Mouse (Mus musculus): Measurements from ENCODE around the gene Myl6.

Gene Myl6

DNA sequence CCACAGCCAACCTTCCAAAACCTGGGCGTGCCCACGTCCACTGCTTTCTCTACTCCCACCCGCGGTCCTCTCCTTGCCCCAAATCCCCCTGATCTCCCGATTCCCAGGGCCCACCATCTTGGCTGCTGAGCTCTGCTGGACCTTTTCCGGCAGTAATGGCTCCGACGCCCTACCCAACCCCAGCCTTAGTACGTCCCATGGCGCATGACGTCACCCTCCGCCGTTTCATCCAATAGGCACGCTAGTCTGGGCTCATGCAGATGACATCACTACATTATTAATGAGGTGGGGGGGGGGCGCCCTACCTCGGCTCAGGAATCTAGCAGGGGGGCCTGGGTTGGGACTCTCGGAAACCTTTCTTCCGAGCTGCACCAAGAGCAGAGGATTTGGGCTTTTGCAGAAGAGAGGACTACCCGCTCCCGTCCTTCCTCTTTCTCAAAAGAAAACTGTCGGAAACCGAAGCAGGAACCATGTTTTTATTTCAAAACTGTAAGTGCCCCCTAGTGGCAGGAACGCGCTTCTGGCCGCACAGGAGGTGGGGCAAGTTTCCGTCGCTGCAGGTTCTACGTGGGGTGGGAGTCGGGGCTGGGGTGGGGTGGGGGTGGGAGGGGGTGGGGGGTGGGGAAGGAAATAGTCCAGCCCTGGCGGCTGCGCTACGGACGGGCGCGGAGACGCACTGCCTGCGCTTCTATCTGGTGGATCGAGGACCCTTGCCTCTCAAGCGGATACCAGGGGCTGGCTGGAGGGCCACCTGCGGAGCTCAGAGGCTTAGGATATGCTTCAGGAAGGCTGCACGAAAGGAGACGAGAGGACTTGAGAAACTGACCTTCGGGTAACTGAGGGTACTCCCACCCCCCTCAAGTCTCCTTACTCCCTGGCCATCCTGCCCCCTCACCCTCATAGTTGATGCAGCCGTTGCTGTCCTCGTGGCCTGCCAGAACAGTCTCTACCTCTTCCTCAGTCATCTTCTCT, at the start of gene Myl6:
Myl6 (minus strand) TSS at position 451 of the 972 bp plus-strand sequence.
- peak; percentile 98 for DNase-seq (ENCODE audit: low read depth, low spot score)

DNA sequence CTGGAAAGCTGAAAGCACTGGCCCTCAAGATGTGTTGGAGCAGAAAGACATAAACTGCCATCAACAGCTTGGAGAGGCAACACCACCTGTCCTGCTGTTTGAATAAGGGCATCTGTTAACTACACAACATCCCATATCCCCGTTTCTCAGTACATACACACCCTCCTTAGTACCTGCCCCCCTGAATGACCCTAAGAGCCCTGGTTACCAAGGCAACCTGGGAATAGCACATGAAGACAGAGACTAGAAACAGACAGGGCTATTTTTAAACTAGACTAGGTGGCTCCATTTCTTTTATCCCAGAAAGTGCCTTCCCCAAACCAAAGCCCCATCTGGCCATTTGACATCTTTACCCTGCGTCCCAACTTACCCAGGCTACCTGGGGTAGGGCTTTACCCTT, 49.2 kb upstream of the Myl6 start:
- no peak for DNase-seq (ENCODE audit: low read depth, low spot score)

DNA sequence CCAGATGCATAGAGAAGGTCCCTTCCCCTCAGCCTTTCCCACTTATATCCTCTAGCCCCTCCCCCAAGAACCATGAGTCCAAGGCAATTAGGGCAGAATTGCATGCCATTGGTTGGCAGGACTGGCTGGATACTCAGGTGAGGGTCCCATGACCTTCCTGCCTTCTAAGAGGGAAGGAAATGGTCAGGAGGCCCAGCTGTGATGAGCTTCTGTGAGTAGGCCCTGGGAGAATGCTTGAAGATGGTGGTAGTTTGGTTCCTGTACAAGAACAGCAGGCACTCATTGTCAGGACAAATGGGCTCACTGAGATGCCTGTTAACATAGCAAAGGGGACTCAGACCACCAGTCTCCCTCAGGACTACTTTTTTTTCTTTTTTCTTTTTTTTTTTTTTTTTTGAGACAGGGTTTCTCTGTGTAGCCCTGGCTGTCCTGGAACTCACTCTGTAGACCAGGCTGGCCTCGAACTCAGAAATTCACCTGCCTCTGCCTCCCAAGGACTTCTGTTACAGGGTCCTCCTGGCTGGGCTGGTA, 44.5 kb upstream of the Myl6 start:
- DNase-seq (ENCODE audit: low read depth, low spot score), result no peak

DNA sequence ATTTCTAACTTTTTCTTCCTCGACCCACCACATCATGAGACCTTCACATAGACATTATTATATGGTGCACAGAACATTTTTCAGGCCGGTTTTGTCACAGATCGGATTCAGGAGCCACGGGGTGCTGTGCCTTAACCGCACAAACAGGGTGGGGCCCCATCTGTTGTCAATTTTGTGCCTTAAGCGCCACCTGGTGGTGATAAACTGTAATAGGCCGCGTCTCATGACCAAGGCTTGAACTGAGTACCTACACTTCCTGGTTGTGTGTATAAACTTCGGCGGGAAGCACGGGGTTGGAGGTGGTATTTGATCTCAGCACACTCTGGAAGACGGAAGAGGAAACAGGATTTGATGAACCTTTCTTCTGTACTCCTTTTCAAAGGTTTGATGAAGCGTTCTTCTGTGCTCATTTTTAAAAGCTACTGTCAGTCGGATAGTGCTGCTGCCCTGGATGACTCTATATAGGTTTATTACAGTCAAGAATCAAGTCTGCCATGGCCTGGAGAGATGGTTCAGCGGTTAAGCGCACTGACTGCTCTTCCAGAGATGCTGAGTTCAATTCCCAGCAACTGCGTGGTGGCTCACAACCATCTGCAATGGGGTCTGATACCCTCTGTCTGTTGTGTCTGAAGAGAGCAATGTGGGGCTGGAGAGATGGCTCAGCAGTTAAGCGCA, 42.5 kb upstream of the Myl6 start:
- peak; percentile 94 for DNase-seq (ENCODE audit: low read depth, low spot score)

DNA sequence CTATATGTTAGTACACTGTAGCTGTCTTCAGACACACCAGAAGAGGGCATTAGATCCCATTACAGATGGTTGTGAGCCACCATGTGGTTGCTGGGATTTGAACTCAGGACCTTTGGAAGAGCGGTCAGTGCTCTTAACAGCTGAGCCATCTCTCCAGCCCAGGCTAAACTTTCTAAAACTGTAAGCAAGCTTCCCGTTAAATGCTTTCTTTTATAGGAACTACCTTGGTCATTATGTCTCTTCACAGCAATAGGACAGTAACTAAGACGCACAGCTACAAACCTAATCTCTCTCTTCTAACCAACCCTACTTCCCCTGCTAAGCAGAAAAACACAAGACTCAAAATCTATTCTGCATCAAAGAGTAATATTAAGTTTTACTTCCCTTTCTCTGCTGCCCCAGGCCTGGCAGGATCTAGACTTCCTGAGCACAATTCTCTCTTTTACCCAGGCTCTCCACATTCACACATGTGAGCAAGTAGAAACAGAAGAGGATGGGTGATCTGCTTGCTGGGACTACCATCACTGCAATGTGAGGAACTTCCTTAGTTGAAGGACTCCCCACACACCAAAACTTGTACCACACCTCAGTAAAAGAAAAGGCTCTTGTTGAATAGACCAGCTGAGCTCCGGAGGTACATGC, 41.8 kb upstream of the Myl6 start:
- no peak for DNase-seq (ENCODE audit: low read depth, low spot score)

DNA sequence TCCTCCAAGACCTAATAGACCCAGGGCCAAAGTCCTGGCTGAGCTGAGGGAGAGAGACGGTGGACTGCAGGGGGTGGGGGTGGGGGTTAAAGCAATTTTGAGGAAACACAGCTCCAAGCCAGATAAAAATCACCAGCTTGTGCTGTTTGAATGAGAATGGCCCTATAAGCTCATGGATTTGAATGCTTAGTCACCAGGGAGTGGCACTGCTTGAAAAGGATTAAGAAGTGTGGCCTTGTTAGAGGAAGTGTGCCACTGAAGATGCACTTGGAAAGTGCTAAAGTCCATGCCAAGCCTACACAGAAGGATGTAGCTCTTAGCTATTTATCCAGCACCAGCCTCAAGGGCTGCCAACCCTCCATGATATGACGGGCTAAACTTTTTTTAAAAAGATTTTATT, 41.3 kb upstream of the Myl6 start:
- DNase-seq (ENCODE audit: low read depth, low spot score), result no peak

DNA sequence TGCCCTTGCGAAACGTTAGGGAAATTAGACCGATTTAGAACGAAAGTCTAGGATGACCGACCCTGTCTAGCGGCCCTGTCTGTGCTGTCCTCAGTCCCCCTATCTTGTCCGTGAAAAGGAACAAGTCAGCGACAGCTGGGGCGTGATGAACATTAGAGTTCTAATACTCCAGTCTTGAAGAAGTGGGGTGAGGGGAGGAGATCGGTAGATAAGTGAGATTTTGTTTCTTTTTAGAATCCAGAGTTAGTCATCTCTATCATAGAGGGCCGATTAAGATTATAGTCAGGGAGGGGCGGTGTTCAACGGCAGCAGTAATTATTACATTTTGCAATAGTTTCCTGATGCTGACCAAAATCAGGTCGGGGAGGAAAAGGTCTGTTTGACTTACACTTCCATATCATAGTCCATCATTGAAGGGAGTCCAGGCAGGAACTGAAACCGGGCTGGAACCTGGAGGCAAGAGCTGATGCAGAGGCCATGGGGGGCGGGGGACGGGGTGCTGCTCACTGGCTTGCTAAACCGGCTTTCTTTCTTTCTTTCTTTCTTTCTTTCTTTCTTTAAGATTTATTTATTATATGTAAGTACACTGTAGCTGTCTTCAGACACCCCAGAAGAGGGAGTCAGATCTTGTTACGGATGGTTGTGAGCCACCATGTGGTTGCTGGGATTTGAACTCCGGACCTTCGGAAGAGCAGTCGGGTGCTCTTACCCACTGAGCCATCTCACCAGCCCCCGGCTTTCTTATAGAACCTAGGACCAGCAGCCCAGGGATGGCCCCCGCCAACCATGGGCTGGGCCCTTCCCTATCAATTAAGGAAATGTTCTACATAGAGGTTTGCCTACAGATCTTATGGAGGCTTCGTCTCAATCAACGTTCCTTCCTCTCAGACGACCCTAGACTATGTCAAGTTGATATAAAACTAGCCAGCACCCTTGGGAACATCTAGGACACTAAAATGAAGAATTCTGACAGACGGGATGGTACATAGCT, 32.7 kb upstream of the Myl6 start:
- DNase-seq (ENCODE audit: low read depth, low spot score), result no peak

DNA sequence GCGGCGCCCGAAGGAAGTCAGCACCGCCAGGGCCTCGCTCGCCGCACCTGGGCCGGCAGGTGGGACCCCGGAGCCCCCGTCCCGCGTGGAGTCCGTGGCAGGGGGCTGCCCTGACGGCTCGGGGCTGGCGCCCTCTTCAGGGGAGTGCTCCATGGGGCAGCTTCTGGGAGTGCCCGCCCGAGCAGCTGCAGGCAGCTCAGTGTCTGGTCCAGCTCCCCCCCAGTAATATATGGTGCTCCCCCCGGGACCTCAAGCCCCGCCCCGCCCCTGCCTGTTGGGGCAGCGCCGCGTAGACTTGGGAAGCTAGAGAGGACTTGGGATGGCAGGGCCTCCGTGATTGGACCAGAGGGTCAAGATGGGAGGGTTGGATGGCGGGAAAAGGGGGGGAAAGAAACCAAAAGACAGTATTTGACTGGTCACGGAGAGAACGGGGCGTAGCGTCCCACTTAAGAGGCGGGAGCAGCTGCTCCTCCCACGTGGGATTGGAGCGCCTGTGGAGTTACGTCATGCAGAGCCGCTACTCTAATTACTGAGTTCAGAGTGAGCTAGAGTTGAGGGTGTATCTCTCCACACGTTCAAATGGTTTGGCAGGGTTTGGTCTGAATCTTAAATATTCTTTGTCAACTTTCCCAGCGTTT, 31.8 kb upstream of the Myl6 start, which contains the start of gene Esyt1:
Esyt1 (minus strand) TSS at position 201 of the 638 bp plus-strand sequence.
- peak; percentile 98 for DNase-seq (ENCODE audit: low read depth, low spot score)

DNA sequence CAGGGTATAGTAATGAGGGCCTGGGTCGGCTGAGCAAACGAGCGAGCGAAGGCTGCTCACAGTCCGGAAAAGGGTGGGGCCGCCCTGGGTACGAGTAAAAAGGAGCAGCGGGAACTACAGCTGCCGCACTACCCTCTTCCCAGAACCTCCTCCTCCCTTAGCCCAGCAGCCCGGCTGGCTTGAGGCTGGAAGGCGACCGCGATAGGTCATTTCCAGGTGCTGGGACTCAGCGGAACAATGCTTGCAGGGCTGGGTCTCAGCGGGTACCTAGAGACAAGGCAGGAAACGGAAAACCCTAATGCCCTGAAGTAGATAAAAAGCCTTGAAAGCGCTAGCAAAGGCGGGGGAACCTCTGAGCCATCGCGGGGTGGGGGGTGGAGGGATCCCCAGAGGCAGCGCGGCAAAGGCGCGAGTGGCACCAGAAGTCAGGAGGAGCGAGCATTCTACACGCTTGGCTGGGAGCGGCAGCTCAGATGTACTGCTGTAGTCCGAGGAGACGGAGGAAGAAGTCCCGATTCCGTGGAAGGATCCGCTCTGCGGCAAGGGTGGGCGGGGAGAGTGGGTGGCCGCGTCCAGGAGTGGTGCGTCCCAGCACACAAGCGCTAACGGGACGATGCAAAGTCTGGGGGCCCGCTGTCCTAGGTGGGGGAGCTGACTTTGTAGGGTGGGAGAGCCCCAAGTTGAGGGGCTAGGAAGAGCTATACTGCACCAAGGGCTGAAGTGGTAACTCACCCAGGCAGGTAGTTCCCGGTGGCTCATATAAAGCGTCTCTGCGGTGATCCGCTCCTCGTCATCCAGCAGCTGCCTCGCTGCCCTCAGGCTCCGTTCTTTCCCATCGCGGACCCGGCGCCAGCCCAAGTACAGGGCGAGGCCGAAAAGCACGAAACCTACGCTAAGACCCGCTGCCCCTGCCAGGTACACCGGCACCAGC, 31.1 kb upstream of the Myl6 start:
- peak; percentile 88 for DNase-seq (ENCODE audit: low read depth, low spot score)

DNA sequence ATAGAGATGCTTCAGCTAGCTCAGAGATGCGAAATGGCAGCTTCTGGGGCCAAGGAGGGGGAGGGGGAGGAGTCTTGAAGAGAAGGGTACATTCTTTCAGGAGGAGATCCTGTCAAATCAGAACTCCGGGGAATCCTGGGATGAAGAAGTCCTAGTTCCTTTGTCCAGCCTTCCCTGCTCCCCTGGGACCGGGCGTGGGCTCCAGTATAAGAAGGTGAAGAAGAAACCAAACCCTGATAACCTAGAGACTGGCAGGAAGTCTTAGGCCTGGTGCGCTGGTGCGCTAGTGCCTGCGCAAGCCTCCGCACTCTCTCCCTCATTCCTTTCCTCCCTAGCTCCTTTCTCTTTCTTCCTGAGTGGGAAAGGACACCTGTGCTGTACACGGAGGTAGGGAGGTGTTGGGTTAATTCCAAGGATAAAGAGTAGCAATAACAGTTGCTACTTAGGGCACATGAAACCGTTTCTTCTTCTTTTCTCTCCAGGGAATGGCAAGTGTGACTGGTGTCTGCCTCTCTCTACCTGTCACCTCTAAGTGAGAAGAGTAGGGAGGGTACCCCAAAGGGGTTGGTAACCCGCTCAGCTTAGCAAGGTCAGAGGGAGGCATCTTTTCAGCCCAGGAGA, 30.3 kb upstream of the Myl6 start:
- peak; percentile 54 for DNase-seq (ENCODE audit: low read depth, low spot score)

DNA sequence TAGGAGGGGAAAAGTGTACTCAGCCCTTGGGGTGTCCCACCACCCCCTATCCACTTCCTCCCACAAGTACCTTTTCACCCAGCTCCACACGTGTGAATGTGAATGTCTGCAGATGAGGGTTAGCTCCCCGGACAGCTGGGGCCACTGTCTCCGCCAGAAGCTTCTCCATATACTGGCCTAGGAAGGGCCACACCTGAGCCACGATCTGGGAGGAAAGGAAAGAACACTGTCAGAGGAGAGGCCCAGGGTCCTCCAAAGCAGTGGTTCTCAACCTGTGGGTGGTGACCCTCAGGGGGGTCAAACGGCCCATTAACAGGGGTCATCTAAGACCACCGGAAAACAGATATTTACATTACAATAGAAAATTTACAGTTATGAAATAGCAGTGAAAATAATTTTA, 28.4 kb upstream of the Myl6 start:
- DNase-seq (ENCODE audit: low read depth, low spot score), result no peak

DNA sequence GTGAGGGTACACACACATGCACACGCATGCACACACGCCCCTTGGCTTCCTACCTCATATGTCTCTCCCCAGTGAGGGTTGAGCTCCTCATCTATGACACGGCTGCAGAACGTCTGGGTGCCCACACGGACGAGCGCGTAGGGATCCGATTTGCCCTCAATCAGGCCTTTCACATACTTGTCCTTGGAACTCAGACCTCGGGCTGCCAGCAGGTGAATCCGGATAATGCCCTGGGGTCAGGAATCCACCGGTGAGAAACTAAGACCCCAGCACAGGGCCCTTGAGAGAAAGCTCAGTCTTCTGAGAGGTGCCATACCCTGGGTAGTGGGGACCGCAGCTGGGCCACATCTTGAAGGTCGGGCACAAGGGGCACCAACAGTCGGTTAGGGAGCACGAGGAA, 26.6 kb upstream of the Myl6 start:
- DNase-seq (ENCODE audit: low read depth, low spot score), result no peak

DNA sequence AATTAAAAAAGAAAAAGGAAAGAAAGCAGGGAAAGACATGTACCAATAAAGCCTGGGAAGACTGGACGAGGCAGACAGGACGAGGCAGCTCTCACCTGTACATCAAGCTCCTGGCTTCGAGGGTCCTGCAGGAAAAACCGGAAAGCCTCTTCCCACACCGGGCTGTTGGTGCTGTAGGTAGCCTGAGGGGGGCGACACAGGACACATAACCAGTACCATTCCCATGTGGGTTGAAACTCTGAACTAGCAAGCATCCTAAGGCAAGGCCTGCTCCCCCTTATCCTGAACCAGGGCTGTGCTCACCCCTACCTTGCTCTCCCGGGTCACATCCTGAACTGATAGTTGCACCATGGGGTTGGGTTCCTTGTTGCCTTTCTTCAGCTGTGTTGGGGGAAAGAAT, 24.9 kb upstream of the Myl6 start:
- DNase-seq (ENCODE audit: low read depth, low spot score), result peak; percentile 38

DNA sequence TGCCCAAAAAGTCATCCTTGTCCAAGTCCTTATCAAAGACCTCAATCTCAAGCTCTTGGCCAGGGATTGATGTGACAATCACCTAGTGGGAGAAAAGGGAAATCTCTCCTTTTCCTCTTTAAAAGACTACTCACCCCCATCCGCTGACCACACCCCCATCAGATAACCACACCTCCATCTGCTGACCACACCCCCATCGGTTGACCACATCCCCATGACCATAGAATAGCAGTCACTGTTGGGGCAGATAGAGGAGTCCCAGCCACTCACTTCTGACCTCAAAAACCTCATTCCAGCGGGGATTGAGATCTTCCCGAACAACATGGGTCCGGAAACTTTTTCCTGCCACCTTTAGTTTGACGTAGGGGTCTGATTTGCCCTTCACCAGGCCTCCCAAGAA, 22.7 kb upstream of the Myl6 start:
- no peak for DNase-seq (ENCODE audit: low read depth, low spot score)

DNA sequence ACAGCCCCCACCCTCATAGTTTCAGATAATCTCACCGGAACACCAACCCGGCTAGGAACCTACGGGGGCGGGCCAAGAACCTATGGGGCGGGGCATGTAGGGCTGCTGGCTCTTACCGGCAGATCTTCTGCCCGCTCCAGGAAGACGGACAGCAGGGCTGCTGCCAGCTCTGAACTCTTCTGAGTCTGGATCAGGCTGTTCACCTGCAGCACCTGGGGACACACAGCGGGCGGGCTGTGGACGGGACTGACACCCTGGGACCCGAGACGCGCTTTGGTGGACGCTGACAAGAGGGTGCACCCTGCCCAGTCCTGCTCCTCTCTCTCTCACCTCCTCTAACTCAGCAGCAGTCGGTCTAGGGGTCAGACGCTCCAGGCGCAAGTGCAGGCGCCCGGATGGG, 22.1 kb upstream of the Myl6 start:
- no peak for DNase-seq (ENCODE audit: low read depth, low spot score)

DNA sequence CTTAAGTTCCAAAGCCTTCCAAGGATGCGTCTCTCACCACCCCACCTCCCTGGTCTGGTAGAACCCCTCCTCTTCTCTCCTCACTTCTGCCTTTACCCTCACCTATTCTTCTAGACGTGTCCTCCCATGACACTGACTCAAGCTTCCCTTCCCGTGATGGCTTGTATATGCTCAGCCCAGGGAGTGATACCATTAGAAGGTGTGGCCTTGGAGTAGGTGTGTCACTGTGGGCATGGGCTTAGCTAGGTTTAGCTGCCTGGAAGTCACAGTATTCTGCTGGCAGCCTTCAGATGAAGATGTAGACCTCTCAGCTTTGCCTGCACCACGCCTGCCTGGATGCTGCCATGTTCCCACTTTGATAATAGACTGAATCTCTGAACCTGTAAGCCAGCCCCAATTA, 21.1 kb upstream of the Myl6 start:
- no peak for DNase-seq (ENCODE audit: low read depth, low spot score)

DNA sequence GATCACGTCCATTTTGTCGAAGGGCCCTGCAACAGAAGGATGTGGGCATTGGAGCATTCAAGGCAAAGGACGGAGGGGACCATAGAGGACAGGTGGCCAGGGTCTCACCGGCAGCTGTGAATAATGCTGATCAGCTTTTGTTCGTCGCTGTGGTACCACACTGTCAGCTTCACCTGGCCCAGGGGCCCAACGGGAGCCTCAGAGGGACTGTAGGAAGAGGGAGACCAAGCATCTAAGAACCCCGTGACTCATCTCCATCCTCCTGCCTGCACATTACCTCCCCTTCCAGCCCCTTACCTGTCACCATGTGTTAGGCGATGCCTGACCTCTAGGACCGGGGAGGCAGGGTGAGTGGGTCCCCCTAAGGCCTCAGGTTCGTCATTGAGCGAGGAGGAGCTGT, 17.8 kb upstream of the Myl6 start:
- no peak for DNase-seq (ENCODE audit: low read depth, low spot score)

DNA sequence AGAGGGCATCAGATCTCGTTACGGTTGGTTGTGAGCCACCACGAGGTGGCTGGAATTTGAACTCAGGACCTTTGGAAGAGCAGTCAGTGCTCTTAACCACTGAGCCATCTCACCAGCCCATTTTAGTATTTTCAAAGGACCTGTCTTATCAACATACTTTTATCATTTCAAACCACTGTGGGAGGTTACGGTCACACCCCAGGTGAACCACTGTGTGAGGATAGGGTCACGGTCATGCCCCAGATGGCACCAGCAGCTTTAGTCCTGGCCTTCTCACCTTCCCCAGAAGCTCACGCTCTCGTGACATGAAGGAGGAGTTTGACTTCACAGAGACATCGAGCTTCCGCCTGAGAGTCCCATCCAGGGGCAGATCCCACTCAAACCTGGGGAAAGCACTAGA, 17.2 kb upstream of the Myl6 start:
- DNase-seq (ENCODE audit: low read depth, low spot score), result no peak

DNA sequence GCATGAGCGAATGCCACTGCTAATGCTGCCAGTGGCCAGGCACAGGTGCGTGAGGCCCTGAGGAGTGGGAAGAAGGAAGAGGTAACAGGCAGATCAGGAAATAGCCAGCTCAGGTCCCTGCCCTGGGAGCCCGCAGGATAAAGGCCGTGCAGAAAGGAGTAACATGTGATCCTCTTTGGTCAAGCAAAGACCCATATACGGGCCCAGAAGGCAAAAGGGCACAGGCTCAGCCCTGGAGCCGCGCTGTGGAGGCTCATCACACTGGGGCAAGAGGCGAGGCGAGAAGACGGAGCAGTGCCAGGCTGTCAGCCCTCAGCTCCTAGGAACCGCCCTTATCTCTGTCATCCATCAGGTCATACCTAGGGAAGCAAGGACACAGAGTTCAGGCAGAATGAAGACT, 16.4 kb upstream of the Myl6 start:
- DNase-seq (ENCODE audit: low read depth, low spot score), result no peak

All from CD4-positive helper T cell, adult 2 months (primary cell).